Mouse (Mus musculus) testis, adult 2 months (tissue): ENCODE results near the gene Adamtsl5.

ENCODE experiments used
- CTCF ChIP-seq: fragments of 200-500 bp; IDR thresholded peaks from 2 replicates; pipeline ENCODE4 v1.5.1; 2012; ENCODE audit warnings: low read depth, mild to moderate bottlenecking, inconsistent platforms, low read length, moderate library complexity; ENCODE audit not compliant: control insufficient read depth, insufficient read depth, insufficient replicate concordance
- POLR2A ChIP-seq: fragments of 200-500 bp; IDR thresholded peaks from 2 replicates; pipeline ENCODE4 v1.6.1; 2012; ENCODE audit warnings: low read depth, mild to moderate bottlenecking, inconsistent platforms, low read length, moderate library complexity; ENCODE audit not compliant: control insufficient read depth

DNA sequence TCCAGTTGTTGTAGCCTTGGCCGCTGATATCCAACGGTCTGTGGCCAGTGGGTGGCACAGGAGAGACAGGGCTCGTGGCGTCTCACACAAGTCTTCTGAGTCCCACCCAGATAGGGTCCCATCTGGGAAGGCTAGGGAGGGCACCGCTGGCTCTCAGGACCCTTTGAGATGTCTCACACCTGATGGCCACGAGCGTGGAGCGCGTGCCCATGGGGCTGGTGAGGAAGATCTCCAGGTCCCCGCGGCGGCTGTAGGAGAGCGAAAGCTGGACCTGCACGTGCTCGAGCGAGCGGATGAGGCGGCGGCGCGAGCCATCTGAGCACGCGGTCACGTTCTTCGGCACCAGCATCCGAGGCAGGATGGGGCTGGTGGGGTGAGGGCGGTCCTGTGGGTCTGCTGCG, 25.4 kb downstream of the Adamtsl5 start:
- TF ChIP-seq CTCF (no peak), POLR2A (no peak)
